Mouse (Mus musculus) layer of hippocampus, adult 8-10 months (tissue): Measurements from ENCODE around the gene Hip1. TPM values are rescaled to one million over a fixed set of nuclear protein-coding genes. Genes with fewer than 3 reads are reported as not detected.

Source experiments
- DNase-seq, 2 experiments: peaks; one replicate each; pipeline ENCODE4 v3.0.0; 2022; ENCODE audit warnings: low spot score in 2 of 2
- total RNA-seq, 4 experiments: library from RNA; stranded (reverse); gene quantifications; 2 replicates each; pipeline ENCODE4 v1.2.4; 2022

Hip1 gene
- 10 to 100 TPM; 34.4 to 48.8 (median 44.9) TPM for total RNA-seq

GRCm38 (mm10) chr5:135544865-135545797, at the start of gene Hip1:
Gene Hip1, minus strand, starts transcription at chr5:135545120.
- peak; percentile 100 for DNase-seq

GRCm38 (mm10) chr5:135589996-135590784, 45.3 kb upstream of the Hip1 start:
- no peak for DNase-seq

- no peak for DNase-seq
Observed at GRCm38 (mm10) chr5:135587764-135588163, 42.8 kb upstream of the Hip1 start.

GRCm38 (mm10) chr5:135585691-135586090, 40.8 kb upstream of the Hip1 start:
- DNase-seq, result no peak

GRCm38 (mm10) chr5:135582330-135582729, 37.4 kb upstream of the Hip1 start:
- DNase-seq, result no peak

GRCm38 (mm10) chr5:135579331-135579751, 34.4 kb upstream of the Hip1 start:
- DNase-seq, result peak; percentile 32 to 36

- no peak for DNase-seq
Observed at GRCm38 (mm10) chr5:135576055-135576454, 31.1 kb upstream of the Hip1 start.

- DNase-seq, result no peak
Observed at GRCm38 (mm10) chr5:135573006-135573405, 28.1 kb upstream of the Hip1 start, which contains the start of gene Ccl24. Gene Ccl24, minus strand, starts transcription at chr5:135573049.

- no peak for DNase-seq
Observed at GRCm38 (mm10) chr5:135568698-135569097, 23.8 kb upstream of the Hip1 start.

- DNase-seq, result no peak
Observed at GRCm38 (mm10) chr5:135567556-135568265, 22.8 kb upstream of the Hip1 start.

GRCm38 (mm10) chr5:135563469-135563868, 18.5 kb upstream of the Hip1 start, which contains the start of gene Ccl26:
Gene Ccl26, minus strand, starts transcription at chr5:135563569.
- no peak for DNase-seq

GRCm38 (mm10) chr5:135557671-135558070, 12.8 kb upstream of the Hip1 start:
- DNase-seq, result no peak

- DNase-seq, result no peak
Observed at GRCm38 (mm10) chr5:135557051-135557450, 12.1 kb upstream of the Hip1 start.

GRCm38 (mm10) chr5:135556259-135556658, 11.3 kb upstream of the Hip1 start:
- no peak for DNase-seq

GRCm38 (mm10) chr5:135551591-135551990, 6.7 kb upstream of the Hip1 start:
- DNase-seq, result no peak

GRCm38 (mm10) chr5:135550910-135551309, 6.0 kb upstream of the Hip1 start:
- peak in 1 of 2 experiments; percentile 19 for DNase-seq

- DNase-seq, result no peak
Observed at GRCm38 (mm10) chr5:135547990-135548389, 3.1 kb upstream of the Hip1 start.

GRCm38 (mm10) chr5:135544032-135544558, 825 bp downstream of the Hip1 start:
- DNase-seq, result no peak

- no peak for DNase-seq
Observed at GRCm38 (mm10) chr5:135537794-135538214, 7.1 kb downstream of the Hip1 start.

- no peak for DNase-seq
Observed at GRCm38 (mm10) chr5:135537326-135537725, 7.6 kb downstream of the Hip1 start.

- DNase-seq, result no peak
Observed at GRCm38 (mm10) chr5:135535867-135536266, 9.1 kb downstream of the Hip1 start.
